Comparison of ENCODE assay signal across 25 mouse cellular contexts in the genomic region with DNA sequence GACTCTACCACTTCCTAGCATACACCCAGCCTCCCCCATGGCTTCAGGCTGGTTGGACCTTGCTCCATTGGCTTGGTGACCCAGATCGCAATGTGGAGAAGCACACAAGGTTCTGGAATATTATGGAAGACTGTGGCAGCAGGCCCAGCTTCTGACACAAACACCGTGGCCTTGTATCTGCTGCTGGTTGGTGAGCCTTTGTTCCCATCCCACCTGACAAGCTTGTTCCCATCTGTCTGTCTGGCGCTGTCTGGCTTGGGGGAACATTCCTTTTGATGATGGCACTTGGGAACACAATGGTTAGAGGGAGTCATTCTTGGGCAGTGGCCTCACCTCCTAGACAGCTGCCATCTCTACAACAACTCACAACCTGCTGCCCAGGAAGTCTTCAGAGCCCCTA. TPM values are rescaled to one million over a fixed set of nuclear protein-coding genes. Genes with fewer than 3 reads are reported as not detected.
A peak's percentile ranks its signal among the peaks of the same experiment; 100 is the strongest.
DNase-seq lines count a peak whose midpoint lies in the region; ATAC-seq lines count a peak whose summit lies in the region.
"Had no signal": no experiment of that assay in that cellular context is flagged by ENCODE, and none has a peak within 500 bp of the region (broad histone marks: within the 10 kb centered on the region; RNA-seq: fewer than 3 reads in every experiment).

No protein-coding gene starts in this region.

- no peak for DNase-seq in hindbrain, embryonic 10.5 days (ENCODE audit: low spot score)
- no peak for DNase-seq in midbrain, embryonic 10.5 days (ENCODE audit: low spot score)
- DNase-seq in spleen, postnatal 36 days (ENCODE audit: low spot score in 2 of 2), result no peak
- DNase-seq: adrenal gland, postnatal 25 days; B cell, adult 2 months; cerebellum, adult 11 months; cerebellum, postnatal 10 days; kidney, adult 11 months; kidney, postnatal 36 days; lung, adult 2 months; lung, postnatal 14 days; thymus, adult 18-20 months; thymus, postnatal 4 days had no signal

- no peak overlapping the region for H3K4me3 ChIP-seq in hindbrain, embryonic 10.5 days
- no peak overlapping the region for H3K4me3 ChIP-seq in hindbrain, embryonic 12.5 days
- H3K4me3 ChIP-seq in midbrain, embryonic 10.5 days, result no peak overlapping the region
- no peak overlapping the region for H3K4me3 ChIP-seq in midbrain, embryonic 15.5 days
- no peak overlapping the region for H3K4me3 ChIP-seq in embryonic facial prominence, embryonic 13.5 days
- H3K4me3 ChIP-seq in limb, embryonic 13.5 days, result no peak overlapping the region
- H3K4me3 ChIP-seq: kidney, embryonic 15.5 days; liver, embryonic 12.5 days; neural tube, embryonic 15.5 days had no signal

- peaks cover 80% of the 10 kb centered on the region for H3K4me1 ChIP-seq in hindbrain, embryonic 10.5 days (replicated peaks)
- H3K4me1 ChIP-seq in hindbrain, embryonic 12.5 days, result peaks cover 58% of the 10 kb centered on the region
- H3K4me1 ChIP-seq in midbrain, embryonic 10.5 days, result peaks cover 80% of the 10 kb centered on the region
- peaks cover 51% of the 10 kb centered on the region for H3K4me1 ChIP-seq in midbrain, embryonic 15.5 days
- peaks cover 50% of the 10 kb centered on the region for H3K4me1 ChIP-seq in embryonic facial prominence, embryonic 13.5 days
- peaks cover 58% of the 10 kb centered on the region for H3K4me1 ChIP-seq in limb, embryonic 13.5 days

- peak overlapping the region; percentile 16; the same call in 1 of the 2 replicates for H3K27ac ChIP-seq in hindbrain, embryonic 10.5 days
- H3K27ac ChIP-seq in hindbrain, embryonic 12.5 days, result no peak overlapping the region
- H3K27ac ChIP-seq in midbrain, embryonic 10.5 days (replicated peaks), result peak overlapping the region; percentile 47; the same call in 1 of the 2 replicates
- no peak overlapping the region for H3K27ac ChIP-seq in midbrain, embryonic 15.5 days
- peak overlapping the region; percentile 22; the same call in 1 of the 2 replicates for H3K27ac ChIP-seq in embryonic facial prominence, embryonic 13.5 days
- peak overlapping the region; percentile 52; the same call in 1 of the 2 replicates for H3K27ac ChIP-seq in limb, embryonic 13.5 days
- H3K27ac ChIP-seq: kidney, embryonic 15.5 days; liver, embryonic 12.5 days; neural tube, embryonic 15.5 days had no signal

- no peak for ATAC-seq in hindbrain, embryonic 12.5 days (ENCODE audit: low FRiP score)
- ATAC-seq in midbrain, embryonic 15.5 days (replicated peaks), result no peak
- no peak for ATAC-seq in embryonic facial prominence, embryonic 13.5 days (ENCODE audit: insufficient number of reproducible peaks, insufficient read depth, low FRiP score, low TSS enrichment, low read depth)
- no peak for ATAC-seq in limb, embryonic 13.5 days (ENCODE audit: low FRiP score, low read depth)
- ATAC-seq: forebrain, embryonic 14.5 days; liver, embryonic 12.5 days had no signal

- H3K9ac ChIP-seq in hindbrain, embryonic 12.5 days, result no peak overlapping the region
- no peak overlapping the region for H3K9ac ChIP-seq in midbrain, embryonic 15.5 days
- H3K9ac ChIP-seq in embryonic facial prominence, embryonic 13.5 days, result no peak overlapping the region
- H3K9ac ChIP-seq in limb, embryonic 13.5 days, result no peak overlapping the region
- H3K9ac ChIP-seq: kidney, embryonic 15.5 days; liver, embryonic 12.5 days; neural tube, embryonic 15.5 days had no signal

- H3K36me3 ChIP-seq in hindbrain, embryonic 10.5 days, result no peaks in the 10 kb centered on the region
- H3K36me3 ChIP-seq in hindbrain, embryonic 12.5 days, result no peaks in the 10 kb centered on the region; the same call in 1 of the 2 replicates
- H3K36me3 ChIP-seq in midbrain, embryonic 10.5 days, result peaks cover 3% of the 10 kb centered on the region; the same call in 1 of the 2 replicates
- H3K36me3 ChIP-seq in midbrain, embryonic 15.5 days (replicated peaks), result no peaks in the 10 kb centered on the region
- H3K36me3 ChIP-seq in embryonic facial prominence, embryonic 13.5 days, result peaks cover 34% of the 10 kb centered on the region
- peaks cover 29% of the 10 kb centered on the region for H3K36me3 ChIP-seq in limb, embryonic 13.5 days
- H3K36me3 ChIP-seq: kidney, embryonic 15.5 days; liver, embryonic 12.5 days; neural tube, embryonic 15.5 days had no signal

- 87% methylated on average over 3 of the region's 3 CpGs for WGBS in hindbrain, embryonic 10.5 days
- WGBS in hindbrain, embryonic 12.5 days, result 89% methylated on average over 3 of the region's 3 CpGs
- WGBS in midbrain, embryonic 10.5 days, result 88% methylated on average over 3 of the region's 3 CpGs
- WGBS in midbrain, embryonic 15.5 days, result 91% methylated on average over 3 of the region's 3 CpGs
- 81% methylated on average over 3 of the region's 3 CpGs for WGBS in embryonic facial prominence, embryonic 13.5 days
- 97% methylated on average over 3 of the region's 3 CpGs for WGBS in limb, embryonic 13.5 days

- no peaks in the 10 kb centered on the region for H3K9me3 ChIP-seq in hindbrain, embryonic 10.5 days
- no peaks in the 10 kb centered on the region for H3K9me3 ChIP-seq in hindbrain, embryonic 12.5 days (replicated peaks)
- H3K9me3 ChIP-seq in midbrain, embryonic 10.5 days (replicated peaks), result no peaks in the 10 kb centered on the region
- no peaks in the 10 kb centered on the region for H3K9me3 ChIP-seq in midbrain, embryonic 15.5 days
- H3K9me3 ChIP-seq in embryonic facial prominence, embryonic 13.5 days, result no peaks in the 10 kb centered on the region
- H3K9me3 ChIP-seq in limb, embryonic 13.5 days, result no peaks in the 10 kb centered on the region
- H3K9me3 ChIP-seq: kidney, embryonic 15.5 days; liver, embryonic 12.5 days; neural tube, embryonic 15.5 days had no signal

- no peak overlapping the region for H3K4me2 ChIP-seq in hindbrain, embryonic 12.5 days (replicated peaks)
- no peak overlapping the region for H3K4me2 ChIP-seq in midbrain, embryonic 15.5 days
- no peak overlapping the region for H3K4me2 ChIP-seq in embryonic facial prominence, embryonic 13.5 days
- H3K4me2 ChIP-seq in limb, embryonic 13.5 days (replicated peaks), result no peak overlapping the region
- H3K4me2 ChIP-seq: kidney, embryonic 15.5 days; liver, embryonic 12.5 days; neural tube, embryonic 15.5 days had no signal

- peaks cover 12% of the 10 kb centered on the region for H3K27me3 ChIP-seq in hindbrain, embryonic 10.5 days (ENCODE audit: insufficient read depth, poor library complexity, severe bottlenecking)
- H3K27me3 ChIP-seq in hindbrain, embryonic 12.5 days, result no peaks in the 10 kb centered on the region
- peaks cover 20% of the 10 kb centered on the region for H3K27me3 ChIP-seq in midbrain, embryonic 10.5 days (ENCODE audit: low read depth, poor library complexity, severe bottlenecking)
- no peaks in the 10 kb centered on the region; the same call in 1 of the 2 replicates for H3K27me3 ChIP-seq in midbrain, embryonic 15.5 days (replicated peaks)
- H3K27me3 ChIP-seq in embryonic facial prominence, embryonic 13.5 days, result no peaks in the 10 kb centered on the region
- H3K27me3 ChIP-seq in limb, embryonic 13.5 days, result no peaks in the 10 kb centered on the region
- H3K27me3 ChIP-seq: kidney, embryonic 15.5 days; neural tube, embryonic 15.5 days had no signal

RNA-seq across cellular contexts. Expression of a gene that starts 12.6 kb away (rescaled TPM):
- polyA plus RNA-seq in hindbrain, embryonic 10.5 days (2016; fragmentation: Nextera tagmentation; extraction: Ambion mirVana), result 3.9 and 6.8 TPM in 2 replicates
- polyA plus RNA-seq in hindbrain, embryonic 12.5 days (2016; fragmentation: Nextera tagmentation; extraction: Ambion mirVana), result 12.5 and 12.7 TPM in 2 replicates
- polyA plus RNA-seq in midbrain, embryonic 10.5 days (2016; fragmentation: Nextera tagmentation; extraction: Ambion mirVana), result 2.1 and 3.6 TPM in 2 replicates
- polyA plus RNA-seq in midbrain, embryonic 15.5 days (2015; fragmentation: Nextera tagmentation; extraction: Ambion mirVana), result 14.2 and 15.7 TPM in 2 replicates
- 6.2 and 8.6 TPM in 2 replicates for polyA plus RNA-seq in embryonic facial prominence, embryonic 13.5 days (2015; fragmentation: Nextera tagmentation; extraction: Ambion mirVana)
- 5.2 and 7.5 TPM in 2 replicates for polyA plus RNA-seq in limb, embryonic 13.5 days (2015; fragmentation: Nextera tagmentation; extraction: Ambion mirVana)

RNA-seq across cellular contexts. Expression of a gene that starts 33.4 kb away (rescaled TPM):
- 1.2 and 2.8 TPM in 2 replicates for polyA plus RNA-seq in hindbrain, embryonic 10.5 days (2016; fragmentation: Nextera tagmentation; extraction: Ambion mirVana)
- 1.0 and 1.7 TPM in 2 replicates for polyA plus RNA-seq in hindbrain, embryonic 12.5 days (2016; fragmentation: Nextera tagmentation; extraction: Ambion mirVana)
- polyA plus RNA-seq in midbrain, embryonic 10.5 days (2016; fragmentation: Nextera tagmentation; extraction: Ambion mirVana), result 0.17 and 0.38 TPM in 2 replicates
- 1.2 TPM in 2 replicates for polyA plus RNA-seq in midbrain, embryonic 15.5 days (2015; fragmentation: Nextera tagmentation; extraction: Ambion mirVana)
- polyA plus RNA-seq in embryonic facial prominence, embryonic 13.5 days (2015; fragmentation: Nextera tagmentation; extraction: Ambion mirVana), result not detected in 2 replicates
- not detected in 2 replicates for polyA plus RNA-seq in limb, embryonic 13.5 days (2015; fragmentation: Nextera tagmentation; extraction: Ambion mirVana)
- polyA plus RNA-seq: embryonic facial prominence, embryonic 11.5 days; kidney, embryonic 15.5 days; liver, embryonic 12.5 days; stomach, embryonic 16.5 days had no signal

RNA-seq across cellular contexts. Expression of a gene that starts 51.9 kb away (rescaled TPM):
- 0.50 TPM in 1 of 2 replicates, not detected in the other for polyA plus RNA-seq in hindbrain, embryonic 10.5 days (2016; fragmentation: Nextera tagmentation; extraction: Ambion mirVana)
- 0.86 TPM in 1 of 2 replicates, not detected in the other for polyA plus RNA-seq in hindbrain, embryonic 12.5 days (2016; fragmentation: Nextera tagmentation; extraction: Ambion mirVana)
- polyA plus RNA-seq in midbrain, embryonic 10.5 days (2016; fragmentation: Nextera tagmentation; extraction: Ambion mirVana), result not detected in 2 replicates
- 0.79 and 0.93 TPM in 2 replicates for polyA plus RNA-seq in midbrain, embryonic 15.5 days (2015; fragmentation: Nextera tagmentation; extraction: Ambion mirVana)
- 1.0 and 2.2 TPM in 2 replicates for polyA plus RNA-seq in embryonic facial prominence, embryonic 13.5 days (2015; fragmentation: Nextera tagmentation; extraction: Ambion mirVana)
- polyA plus RNA-seq in limb, embryonic 13.5 days (2015; fragmentation: Nextera tagmentation; extraction: Ambion mirVana), result 1.8 and 3.3 TPM in 2 replicates
- polyA plus RNA-seq: cortical plate, adult 2 months; gonadal fat pad, adult 2 months had no signal

RNA-seq across cellular contexts. Expression of a gene that starts 54.9 kb away (rescaled TPM):
- not detected in 2 replicates for polyA plus RNA-seq in hindbrain, embryonic 10.5 days (2016; fragmentation: Nextera tagmentation; extraction: Ambion mirVana)
- polyA plus RNA-seq in hindbrain, embryonic 12.5 days (2016; fragmentation: Nextera tagmentation; extraction: Ambion mirVana), result not detected in 2 replicates
- not detected in 2 replicates for polyA plus RNA-seq in midbrain, embryonic 10.5 days (2016; fragmentation: Nextera tagmentation; extraction: Ambion mirVana)
- 0.15 and 0.70 TPM in 2 replicates for polyA plus RNA-seq in midbrain, embryonic 15.5 days (2015; fragmentation: Nextera tagmentation; extraction: Ambion mirVana)
- polyA plus RNA-seq in embryonic facial prominence, embryonic 13.5 days (2015; fragmentation: Nextera tagmentation; extraction: Ambion mirVana), result 0.95 and 3.7 TPM in 2 replicates
- polyA plus RNA-seq in limb, embryonic 13.5 days (2015; fragmentation: Nextera tagmentation; extraction: Ambion mirVana), result 1.1 and 2.1 TPM in 2 replicates
- polyA plus RNA-seq: embryonic facial prominence, embryonic 11.5 days; liver, embryonic 12.5 days had no signal

Comparison
In these comparisons a context has a peak if more than half of its experiments do, and no peak if none do; other contexts are left out.
1. H3K27ac ChIP-seq: peak in hindbrain, embryonic 10.5 days (single experiment), midbrain, embryonic 10.5 days (single experiment), embryonic facial prominence, embryonic 13.5 days (single experiment) and limb, embryonic 13.5 days (single experiment); none in hindbrain, embryonic 12.5 days (single experiment) and midbrain, embryonic 15.5 days (single experiment).